Mouse (Mus musculus): Measurements from ENCODE around the gene Ttc17. TPM values are rescaled to one million over a fixed set of nuclear protein-coding genes. Genes with fewer than 3 reads are reported as not detected.

The Ttc17 gene
- polyA plus RNA-seq, 1 experiment from 2014 or later: 15.1 TPM

DNA sequence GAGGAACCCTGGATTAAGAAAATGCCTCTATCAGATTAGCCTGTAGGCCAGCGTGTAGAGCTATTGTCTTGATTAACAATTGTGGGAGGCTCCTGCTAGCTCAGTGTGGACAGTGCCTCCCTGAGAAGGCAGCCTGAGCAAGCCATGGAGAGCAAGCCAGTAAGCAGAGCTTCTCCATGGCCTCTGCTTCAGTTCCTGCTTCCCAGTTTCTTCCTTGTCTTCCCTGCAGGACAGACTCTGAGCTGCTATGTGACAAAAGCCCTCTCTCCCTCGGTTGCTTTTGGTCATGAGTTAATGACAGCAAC is 71.8 kb downstream of the Ttc17 start:
- peaks cover 2% of the 10 kb centered on the region; the same call in 1 of the 2 replicates for H3K36me3 ChIP-seq (ENCODE audit: control insufficient read depth, insufficient read depth, low read length)
- ATAC-seq (replicated peaks; ENCODE audit: low FRiP score) (no peak), DNase-seq (ENCODE audit: low spot score) (no peak)
- H3K4me3 ChIP-seq (ENCODE audit: low read depth, low read length): no peak overlapping the region
- 33% methylated on average over 2 of the region's 2 CpGs for WGBS
- no peak overlapping the region for H3K4me2 ChIP-seq (ENCODE audit: low read depth, low read length, severe bottlenecking)
- no peaks in the 10 kb centered on the region for H3K9me3 ChIP-seq (ENCODE audit: control insufficient read depth, low read length)
- H3K27ac ChIP-seq (ENCODE audit: low read depth, low read length): no peak overlapping the region
- H3K4me1 ChIP-seq (replicated peaks; ENCODE audit: control insufficient read depth, insufficient read depth, low read length): no peaks in the 10 kb centered on the region
- H3K27me3 ChIP-seq (ENCODE audit: control insufficient read depth, insufficient read depth, low read length): no peaks in the 10 kb centered on the region
- no peak overlapping the region for H3K9ac ChIP-seq (ENCODE audit: low read length)

- Histone ChIP-seq H3K36me3 (ENCODE audit: control insufficient read depth, insufficient read depth, low read length) (peaks cover 2% of the 10 kb centered on the region; the same call in 1 of the 2 replicates), H3K27ac (ENCODE audit: low read depth, low read length) (no peak overlapping the region), H3K9ac (ENCODE audit: low read length) (no peak overlapping the region), H3K27me3 (ENCODE audit: control insufficient read depth, insufficient read depth, low read length) (no peaks in the 10 kb centered on the region), H3K4me1 (replicated peaks; ENCODE audit: control insufficient read depth, insufficient read depth, low read length) (no peaks in the 10 kb centered on the region), H3K4me3 (ENCODE audit: low read depth, low read length) (no peak overlapping the region), H3K9me3 (ENCODE audit: control insufficient read depth, low read length) (no peaks in the 10 kb centered on the region), H3K4me2 (ENCODE audit: low read depth, low read length, severe bottlenecking) (no peak overlapping the region)
- WGBS: 87% methylated on average over 14 of the region's 14 CpGs
- DNase-seq (ENCODE audit: low spot score) (no peak), ATAC-seq (replicated peaks; ENCODE audit: low FRiP score) (no peak)
Observed at GRCm38 (mm10) chr2:94333841-94334741, 72.4 kb downstream of the Ttc17 start.

- H3K27ac ChIP-seq (ENCODE audit: low read depth, low read length): no peak overlapping the region
- ATAC-seq (replicated peaks; ENCODE audit: low FRiP score) (no peak), DNase-seq (ENCODE audit: low spot score) (no peak)
- no peak overlapping the region for H3K9ac ChIP-seq (ENCODE audit: low read length)
- H3K4me3 ChIP-seq (ENCODE audit: low read depth, low read length): no peak overlapping the region
- no peak overlapping the region for H3K4me2 ChIP-seq (ENCODE audit: low read depth, low read length, severe bottlenecking)
- no peaks in the 10 kb centered on the region for H3K9me3 ChIP-seq (ENCODE audit: control insufficient read depth, low read length)
- WGBS: 95% methylated on average over 2 of the region's 2 CpGs
- H3K36me3 ChIP-seq (ENCODE audit: control insufficient read depth, insufficient read depth, low read length): peaks cover 2% of the 10 kb centered on the region; the same call in 1 of the 2 replicates
- H3K4me1 ChIP-seq (replicated peaks; ENCODE audit: control insufficient read depth, insufficient read depth, low read length): no peaks in the 10 kb centered on the region
- no peaks in the 10 kb centered on the region for H3K27me3 ChIP-seq (ENCODE audit: control insufficient read depth, insufficient read depth, low read length)
Observed at GRCm38 (mm10) chr2:94333086-94333485, 73.4 kb downstream of the Ttc17 start.

DNA sequence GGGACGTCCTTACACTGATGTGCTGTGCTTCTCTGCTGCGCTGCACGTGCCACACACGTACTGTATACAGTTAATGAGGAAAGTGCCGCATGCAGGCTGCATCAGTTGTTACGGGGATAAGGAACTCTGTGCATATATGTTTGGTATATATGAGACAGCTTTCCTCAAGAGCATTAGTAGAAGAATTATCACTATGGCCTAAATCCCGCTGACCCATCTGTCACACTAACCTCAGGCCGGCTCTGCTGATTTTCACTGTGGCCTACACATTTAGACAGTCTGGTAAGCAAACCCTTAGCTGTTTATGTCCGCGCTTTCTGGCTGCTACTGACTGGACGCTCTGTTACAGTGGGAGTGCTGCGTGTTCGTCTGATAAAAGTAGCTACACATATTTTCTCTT is 77.2 kb downstream of the Ttc17 start:
- Histone ChIP-seq H3K36me3 (ENCODE audit: control insufficient read depth, insufficient read depth, low read length) (peaks cover 2% of the 10 kb centered on the region; the same call in 1 of the 2 replicates), H3K27ac (ENCODE audit: low read depth, low read length) (no peak overlapping the region), H3K9ac (ENCODE audit: low read length) (no peak overlapping the region), H3K4me1 (replicated peaks; ENCODE audit: control insufficient read depth, insufficient read depth, low read length) (no peaks in the 10 kb centered on the region), H3K27me3 (ENCODE audit: control insufficient read depth, insufficient read depth, low read length) (no peaks in the 10 kb centered on the region), H3K4me3 (ENCODE audit: low read depth, low read length) (no peak overlapping the region), H3K9me3 (ENCODE audit: control insufficient read depth, low read length) (no peaks in the 10 kb centered on the region), H3K4me2 (ENCODE audit: low read depth, low read length, severe bottlenecking) (no peak overlapping the region)
- no peak for ATAC-seq (replicated peaks; ENCODE audit: low FRiP score)
- WGBS: 94% methylated on average over 13 of the region's 13 CpGs
- no peak for DNase-seq (ENCODE audit: low spot score)

DNA sequence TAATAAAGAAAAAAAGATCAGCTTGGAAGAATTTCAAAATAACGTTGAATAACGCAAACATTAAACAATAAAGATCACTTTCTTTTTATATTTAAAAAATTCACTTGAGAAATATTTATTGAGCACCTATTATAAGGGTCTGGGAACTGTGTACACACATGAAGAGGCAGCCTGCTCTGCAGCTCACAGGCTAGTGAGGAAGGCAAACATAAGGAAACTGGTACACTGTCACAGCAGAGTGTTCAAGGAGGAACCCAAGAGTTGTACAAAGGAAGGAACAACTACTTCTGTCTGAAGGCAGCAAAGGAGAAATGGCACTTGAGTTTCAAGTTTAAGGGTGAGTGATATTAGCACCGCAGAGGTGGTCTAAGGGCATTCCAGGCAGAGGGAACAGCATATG is 78.7 kb downstream of the Ttc17 start:
- ATAC-seq (replicated peaks; ENCODE audit: low FRiP score) (no peak), DNase-seq (ENCODE audit: low spot score) (no peak)
- H3K4me3 ChIP-seq (ENCODE audit: low read depth, low read length): no peak overlapping the region
- H3K4me2 ChIP-seq (ENCODE audit: low read depth, low read length, severe bottlenecking): no peak overlapping the region
- H3K4me1 ChIP-seq (replicated peaks; ENCODE audit: control insufficient read depth, insufficient read depth, low read length): no peaks in the 10 kb centered on the region
- H3K27me3 ChIP-seq (ENCODE audit: control insufficient read depth, insufficient read depth, low read length): no peaks in the 10 kb centered on the region
- no peak overlapping the region for H3K27ac ChIP-seq (ENCODE audit: low read depth, low read length)
- 95% methylated on average over 3 of the region's 3 CpGs for WGBS
- no peak overlapping the region for H3K9ac ChIP-seq (ENCODE audit: low read length)
- H3K36me3 ChIP-seq (ENCODE audit: control insufficient read depth, insufficient read depth, low read length): peaks cover 4% of the 10 kb centered on the region; the same call in 1 of the 2 replicates
- H3K9me3 ChIP-seq (ENCODE audit: control insufficient read depth, low read length): no peaks in the 10 kb centered on the region

DNA sequence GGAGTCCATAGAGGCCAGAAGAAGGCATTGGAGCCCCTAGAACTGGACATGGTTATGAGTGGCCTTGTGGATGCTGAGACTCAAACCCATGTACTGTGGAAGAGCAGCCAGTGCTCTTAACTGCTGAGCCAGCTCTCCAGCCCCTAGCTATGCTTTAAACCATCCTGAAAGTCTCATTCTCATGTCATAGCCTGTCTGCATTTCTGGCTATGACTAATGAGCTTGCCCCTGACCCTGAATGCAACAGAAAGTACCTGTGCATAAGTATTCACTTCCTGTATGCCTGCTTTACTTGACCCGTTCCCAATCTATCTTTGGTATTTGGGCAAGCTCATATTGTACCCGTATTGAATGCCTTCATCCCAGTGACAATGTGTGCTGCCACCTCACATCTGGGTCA is 86.7 kb downstream of the Ttc17 start:
- peaks cover 2% of the 10 kb centered on the region; the same call in 1 of the 2 replicates for H3K36me3 ChIP-seq (ENCODE audit: control insufficient read depth, insufficient read depth, low read length)

DNA sequence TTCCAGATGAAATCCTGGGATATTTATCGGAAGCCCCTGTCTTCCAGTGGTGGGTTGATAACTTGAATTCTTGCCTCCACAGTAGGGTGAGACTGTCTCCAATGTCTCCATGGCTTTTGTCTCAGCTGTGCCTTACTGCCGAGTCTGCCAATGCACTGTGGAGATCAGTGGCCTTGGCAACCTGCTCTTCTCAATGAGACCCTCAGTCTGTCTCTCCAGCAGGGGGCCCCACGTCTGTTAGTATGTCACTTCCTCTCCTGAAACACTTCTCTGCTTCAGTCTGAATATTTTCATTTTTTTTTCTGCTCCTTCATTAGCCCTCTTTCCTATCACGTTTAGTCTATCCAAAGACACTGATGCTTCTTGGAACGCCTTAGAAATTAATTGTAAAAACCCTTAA is 90.0 kb downstream of the Ttc17 start:
- no peaks in the 10 kb centered on the region for H3K4me1 ChIP-seq (replicated peaks; ENCODE audit: control insufficient read depth, insufficient read depth, low read length)
- no peak overlapping the region for H3K4me2 ChIP-seq (ENCODE audit: low read depth, low read length, severe bottlenecking)
- H3K27ac ChIP-seq (ENCODE audit: low read depth, low read length): no peak overlapping the region
- no peak overlapping the region for H3K4me3 ChIP-seq (ENCODE audit: low read depth, low read length)
- H3K36me3 ChIP-seq (ENCODE audit: control insufficient read depth, insufficient read depth, low read length): no peaks in the 10 kb centered on the region
- 64% methylated on average over 5 of the region's 5 CpGs for WGBS
- H3K27me3 ChIP-seq (ENCODE audit: control insufficient read depth, insufficient read depth, low read length): no peaks in the 10 kb centered on the region
- DNase-seq (ENCODE audit: low spot score) (no peak), ATAC-seq (replicated peaks; ENCODE audit: low FRiP score) (no peak)
- no peaks in the 10 kb centered on the region for H3K9me3 ChIP-seq (ENCODE audit: control insufficient read depth, low read length)
- H3K9ac ChIP-seq (ENCODE audit: low read length): no peak overlapping the region

More for the DNA sequence above, 86.7 kb downstream of the Ttc17 start:
- Histone ChIP-seq H3K9me3 (ENCODE audit: control insufficient read depth, low read length) (no peaks in the 10 kb centered on the region), H3K4me2 (ENCODE audit: low read depth, low read length, severe bottlenecking) (no peak overlapping the region), H3K27me3 (ENCODE audit: control insufficient read depth, insufficient read depth, low read length) (no peaks in the 10 kb centered on the region), H3K9ac (ENCODE audit: low read length) (no peak overlapping the region), H3K27ac (ENCODE audit: low read depth, low read length) (no peak overlapping the region), H3K4me1 (replicated peaks; ENCODE audit: control insufficient read depth, insufficient read depth, low read length) (no peaks in the 10 kb centered on the region), H3K4me3 (ENCODE audit: low read depth, low read length) (no peak overlapping the region)
- 91% methylated on average over 2 of the region's 2 CpGs for WGBS
- ATAC-seq (replicated peaks; ENCODE audit: low FRiP score) (no peak), DNase-seq (ENCODE audit: low spot score) (no peak)

- peaks cover 3% of the 10 kb centered on the region for H3K36me3 ChIP-seq (ENCODE audit: control insufficient read depth, insufficient read depth, low read length)
- no peak overlapping the region for H3K4me3 ChIP-seq (ENCODE audit: low read depth, low read length)
- no peak overlapping the region for H3K27ac ChIP-seq (ENCODE audit: low read depth, low read length)
- DNase-seq (ENCODE audit: low spot score): no peak
- no peaks in the 10 kb centered on the region for H3K4me1 ChIP-seq (replicated peaks; ENCODE audit: control insufficient read depth, insufficient read depth, low read length)
- H3K9ac ChIP-seq (ENCODE audit: low read length): no peak overlapping the region
- H3K4me2 ChIP-seq (ENCODE audit: low read depth, low read length, severe bottlenecking): no peak overlapping the region
- H3K27me3 ChIP-seq (ENCODE audit: control insufficient read depth, insufficient read depth, low read length): no peaks in the 10 kb centered on the region
- 95% methylated on average over 10 of the region's 10 CpGs for WGBS
- H3K9me3 ChIP-seq (ENCODE audit: control insufficient read depth, low read length): peaks cover 2% of the 10 kb centered on the region; the same call in 1 of the 2 replicates
- ATAC-seq (replicated peaks; ENCODE audit: low FRiP score): no peak
Observed at GRCm38 (mm10) chr2:94303984-94304383, 102.5 kb downstream of the Ttc17 start.

- H3K4me1 ChIP-seq (replicated peaks; ENCODE audit: control insufficient read depth, insufficient read depth, low read length): no peaks in the 10 kb centered on the region
- no peak overlapping the region for H3K27ac ChIP-seq (ENCODE audit: low read depth, low read length)
- H3K4me2 ChIP-seq (ENCODE audit: low read depth, low read length, severe bottlenecking): no peak overlapping the region
- DNase-seq (ENCODE audit: low spot score) (no peak), ATAC-seq (replicated peaks; ENCODE audit: low FRiP score) (no peak)
- H3K27me3 ChIP-seq (ENCODE audit: control insufficient read depth, insufficient read depth, low read length): no peaks in the 10 kb centered on the region
- peaks cover 3% of the 10 kb centered on the region for H3K36me3 ChIP-seq (ENCODE audit: control insufficient read depth, insufficient read depth, low read length)
- H3K9me3 ChIP-seq (ENCODE audit: control insufficient read depth, low read length): peaks cover 2% of the 10 kb centered on the region; the same call in 1 of the 2 replicates
- WGBS: 85% methylated on average over 5 of the region's 5 CpGs
- H3K9ac ChIP-seq (ENCODE audit: low read length): no peak overlapping the region
- H3K4me3 ChIP-seq (ENCODE audit: low read depth, low read length): no peak overlapping the region
Observed at GRCm38 (mm10) chr2:94302393-94302792, 104.1 kb downstream of the Ttc17 start.

All from forebrain, embryonic 11.5 days (tissue).